Mouse (Mus musculus) brain, embryonic 14.5 days (tissue): ENCODE measurements around the gene Ccdc84. TPM values are rescaled to one million over a fixed set of nuclear protein-coding genes. Genes with fewer than 3 reads are reported as not detected.
A peak's percentile ranks its signal among the peaks of the same experiment; 100 is the strongest.
"Not testable (repeated sequence)": the region's sequence is repeated elsewhere in the genome, so short reads cannot be mapped to it uniquely, and the experiment has no call there.

Experiments
- DNase-seq: peaks from one replicate; pipeline ENCODE4 v3.0.0-alpha.2; 2011; ENCODE audit warnings: low read depth
- CTCF ChIP-seq: fragments of 200-500 bp; IDR thresholded peaks from 2 replicates; pipeline ENCODE4 v1.5.1; 2012; ENCODE audit warnings: inconsistent platforms, mild to moderate bottlenecking, moderate library complexity, borderline replicate concordance; ENCODE audit not compliant: insufficient read depth, insufficient read length; ENCODE audit errors: extremely low read depth
- POLR2A ChIP-seq: fragments of 200-500 bp; IDR thresholded peaks from 2 replicates; pipeline ENCODE4 v1.6.1; 2012; ENCODE audit warnings: mild to moderate bottlenecking, inconsistent platforms, borderline replicate concordance; ENCODE audit not compliant: poor library complexity, insufficient read depth, insufficient read length, severe bottlenecking; ENCODE audit errors: extremely low read depth
- polyA plus RNA-seq: library from polyadenylated mRNA; depleted of rRNA; stranded (reverse); fragments of >200 nt; gene quantifications from 2 replicates; pipeline ENCODE4 v1.2.3, GENCODE M21; 2012; rRNA removed

Gene Ccdc84
- 47.1 and 59.9 TPM in 2 replicates for polyA plus RNA-seq

DNA sequence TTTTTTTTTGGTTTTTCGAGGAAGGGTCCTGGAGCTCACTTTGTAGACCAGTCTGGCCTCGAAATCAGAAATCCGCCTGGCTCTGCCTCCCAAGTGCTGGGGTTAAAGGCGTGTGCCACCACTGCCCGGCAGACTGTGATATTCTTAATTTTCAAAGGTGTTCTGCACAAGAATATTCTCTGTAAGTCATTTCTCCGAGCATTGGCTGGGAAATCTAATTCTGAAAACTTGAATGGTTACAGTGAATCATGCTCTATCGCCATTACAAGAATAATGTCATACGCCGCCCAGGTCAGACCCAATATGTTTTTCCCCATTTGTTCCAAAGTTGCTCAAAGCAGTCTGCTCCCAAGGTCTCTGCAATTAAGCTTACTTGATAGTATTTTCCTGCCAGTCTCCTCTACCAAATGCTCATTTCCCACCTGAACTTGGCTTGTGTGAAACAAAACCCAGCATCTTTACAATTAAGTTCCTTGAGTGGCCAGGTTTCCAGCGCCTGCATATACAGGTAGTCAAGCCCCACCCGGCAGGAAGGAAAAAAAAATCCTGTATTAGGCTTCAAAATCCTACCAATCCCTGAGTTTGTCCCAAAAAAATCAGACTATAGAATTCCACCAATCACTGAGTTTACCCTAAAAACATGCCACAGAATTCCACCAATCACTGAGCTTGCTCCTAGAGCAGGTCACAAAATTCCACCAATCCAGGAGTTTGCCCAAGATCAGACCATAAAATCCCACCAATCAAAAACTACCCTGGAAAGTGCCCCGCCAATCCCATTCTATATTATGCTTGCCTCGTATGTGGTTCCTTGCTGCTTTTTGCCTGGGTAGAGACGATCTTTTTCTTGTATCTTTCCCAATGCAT, at the start of gene Ccdc84:
Gene Ccdc84, minus strand, starts transcription at position 51 of the 867 bp plus-strand sequence.
- peak; percentile 31 for DNase-seq
- TF ChIP-seq CTCF (no peak), POLR2A (no peak)

DNA sequence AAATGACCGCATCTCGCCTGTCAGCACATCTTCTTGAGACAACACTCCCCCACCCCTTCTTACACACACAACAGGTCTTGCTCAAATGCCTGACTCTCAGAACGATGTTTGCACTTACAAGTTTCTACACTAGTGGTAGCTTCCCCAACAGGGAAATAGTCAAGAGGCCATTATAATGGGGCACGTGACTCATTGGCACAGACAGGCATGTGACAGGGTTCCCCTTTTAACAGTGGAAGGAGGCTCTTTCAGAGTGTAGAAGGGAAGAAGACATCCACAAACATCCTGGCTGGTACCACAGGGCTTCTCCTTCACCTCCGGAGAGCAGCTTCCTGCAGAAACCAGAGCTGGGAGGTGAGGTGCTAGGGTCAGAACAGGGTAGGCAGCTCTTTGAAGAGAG, 43.6 kb upstream of the Ccdc84 start:
- no peak for TF ChIP-seq POLR2A
- no peak for TF ChIP-seq CTCF
- no peak for DNase-seq

DNA sequence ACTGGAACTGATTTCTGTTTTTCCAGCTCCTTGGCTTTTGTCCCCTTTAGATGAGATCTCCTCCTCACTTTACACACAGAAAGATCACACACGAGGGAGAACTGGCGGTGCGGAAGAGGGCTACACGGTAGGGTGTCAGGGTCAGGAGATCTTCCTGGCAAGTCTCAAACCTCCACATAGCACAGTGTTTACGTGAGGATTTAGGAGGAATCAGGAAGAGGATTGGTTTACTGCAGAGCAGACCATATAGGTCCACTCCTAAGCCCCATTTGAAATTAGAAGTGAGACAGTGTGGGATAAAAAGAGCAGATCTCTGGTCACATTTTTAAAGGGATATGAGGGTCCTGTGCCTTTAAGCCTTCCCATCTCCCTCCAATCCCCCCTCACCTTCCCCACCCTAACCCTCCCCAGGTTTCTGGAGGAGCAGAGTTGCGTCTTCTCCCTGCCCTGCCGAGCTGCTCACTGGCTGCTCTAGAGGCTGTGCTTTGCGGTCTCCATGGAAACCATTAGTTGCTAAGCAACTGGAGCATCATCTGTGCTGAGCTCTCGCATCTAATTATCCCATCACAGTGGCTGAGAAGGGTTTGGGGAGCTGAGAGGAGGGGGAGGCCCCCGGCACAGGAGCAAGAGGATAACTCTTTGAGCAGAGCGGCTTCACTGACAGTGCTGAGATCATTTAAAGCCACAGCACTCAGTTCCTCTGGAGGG, 38.8 kb upstream of the Ccdc84 start:
- peak; percentile 100 for DNase-seq
- no peak for TF ChIP-seq CTCF

DNA sequence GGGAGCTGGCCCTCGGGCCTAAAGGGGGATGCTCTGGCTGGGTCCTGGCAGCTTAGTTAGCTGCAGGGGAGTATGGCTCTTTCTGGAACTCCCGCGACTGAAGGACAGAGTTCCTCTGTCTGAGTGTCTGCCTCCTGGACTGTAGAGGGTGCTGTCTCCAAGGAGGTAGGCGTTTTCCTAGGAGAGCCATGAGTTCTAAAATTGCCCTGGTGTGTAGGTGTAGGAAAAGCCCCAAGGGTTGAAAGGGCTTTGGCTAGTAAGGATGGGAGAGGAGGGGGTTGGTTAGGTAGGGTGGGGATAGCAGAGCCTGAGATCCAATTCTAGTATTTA, 36.5 kb upstream of the Ccdc84 start, which contains the start of gene Upk2:
Gene Upk2, minus strand, starts transcription at position 86 of the 330 bp plus-strand sequence.
- DNase-seq: peak; percentile 17
- TF ChIP-seq CTCF (peak; percentile 39; the same call in 1 of the 2 replicates), POLR2A (no peak)

DNA sequence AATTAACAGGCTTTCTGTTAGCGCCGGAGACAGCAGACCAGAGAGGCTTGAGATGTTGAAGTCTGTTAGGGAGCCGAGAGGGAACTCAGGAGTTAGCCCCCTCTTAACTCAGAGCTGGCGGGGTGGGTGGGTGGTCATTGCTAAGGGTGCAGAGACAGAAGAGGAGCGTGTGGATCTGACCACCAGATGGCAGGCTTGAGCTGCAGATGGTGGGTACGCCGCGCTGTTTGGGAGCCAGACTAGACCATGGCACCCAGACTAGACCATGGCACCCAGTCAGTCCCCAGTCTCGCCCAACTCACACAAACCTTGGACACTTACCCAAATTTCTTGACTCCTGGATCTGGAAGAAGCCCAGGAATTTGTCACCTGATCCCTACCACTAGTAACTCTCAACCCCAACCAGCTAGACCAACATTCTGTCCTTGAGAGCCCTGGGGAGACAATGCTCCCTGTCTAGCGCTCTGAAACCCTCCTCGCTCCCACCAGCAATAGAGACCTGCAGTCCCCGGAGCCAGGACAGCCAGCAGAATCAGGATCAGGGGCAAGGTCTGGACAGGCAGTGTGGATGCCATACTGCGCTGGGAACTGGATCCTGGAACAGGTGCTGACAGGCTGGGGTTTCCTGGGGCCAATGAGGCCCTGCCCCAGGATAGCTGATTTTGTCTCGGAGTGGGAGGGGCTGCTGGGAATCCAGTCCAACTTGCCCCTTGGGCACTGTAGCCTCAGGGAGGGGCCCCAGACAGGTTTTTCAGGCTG, 35.9 kb upstream of the Ccdc84 start:
- TF ChIP-seq CTCF (peak; percentile 99), POLR2A (no peak)
- DNase-seq: peak; percentile 89

DNA sequence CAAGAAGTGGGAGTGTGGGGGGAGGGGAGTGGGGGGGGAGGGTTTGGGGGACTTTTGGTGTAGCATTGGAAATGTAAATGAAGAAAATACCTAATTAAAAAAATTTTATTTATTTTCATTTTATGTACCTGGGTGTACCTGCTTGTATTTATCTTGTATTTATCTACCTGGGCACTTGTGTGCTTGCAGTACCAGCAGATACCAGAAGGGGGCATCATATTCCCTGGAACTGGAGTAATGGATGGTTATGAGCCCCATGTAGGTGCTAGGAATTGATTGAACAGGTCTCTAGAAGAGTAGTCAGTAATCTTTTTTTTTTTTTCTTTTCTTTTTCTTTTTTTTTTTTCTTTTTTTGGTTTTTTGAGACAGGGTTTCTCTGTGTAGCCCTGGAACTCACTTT, 32.0 kb upstream of the Ccdc84 start:
- DNase-seq: no peak
- TF ChIP-seq CTCF: peak; percentile 39; the same call in 1 of the 2 replicates
- TF ChIP-seq POLR2A: no peak

DNA sequence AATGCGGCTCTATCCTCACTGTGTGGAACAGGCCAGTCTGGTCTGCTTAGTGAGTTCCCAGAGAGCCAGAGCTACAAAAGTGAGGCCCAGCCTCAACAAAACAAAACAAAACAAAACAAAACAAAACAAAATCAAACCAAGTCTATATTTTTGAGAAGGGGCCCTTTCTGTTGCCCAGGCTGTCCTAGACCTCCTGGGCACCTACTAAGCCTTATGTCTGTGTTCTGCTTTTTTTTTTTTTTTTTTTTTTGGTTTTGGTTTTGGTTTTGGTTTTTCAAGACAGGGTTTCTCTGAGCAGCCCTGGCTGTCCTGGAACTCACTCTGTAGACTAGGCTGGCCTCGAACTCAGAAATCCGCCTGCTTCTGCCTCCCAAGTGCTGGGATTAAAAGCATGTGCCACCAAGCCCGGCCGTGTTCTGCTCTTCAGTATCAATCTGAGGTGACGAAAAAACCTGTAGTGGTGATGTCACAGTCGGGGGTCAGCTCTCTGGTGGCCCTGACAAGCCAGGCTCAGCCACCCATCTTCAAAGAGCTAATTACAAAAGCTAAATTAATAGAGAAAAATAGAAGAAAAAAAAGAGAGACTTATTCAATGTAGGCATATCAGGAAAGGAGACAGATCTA, 26.1 kb upstream of the Ccdc84 start:
- DNase-seq: not testable (repeated sequence)

DNA sequence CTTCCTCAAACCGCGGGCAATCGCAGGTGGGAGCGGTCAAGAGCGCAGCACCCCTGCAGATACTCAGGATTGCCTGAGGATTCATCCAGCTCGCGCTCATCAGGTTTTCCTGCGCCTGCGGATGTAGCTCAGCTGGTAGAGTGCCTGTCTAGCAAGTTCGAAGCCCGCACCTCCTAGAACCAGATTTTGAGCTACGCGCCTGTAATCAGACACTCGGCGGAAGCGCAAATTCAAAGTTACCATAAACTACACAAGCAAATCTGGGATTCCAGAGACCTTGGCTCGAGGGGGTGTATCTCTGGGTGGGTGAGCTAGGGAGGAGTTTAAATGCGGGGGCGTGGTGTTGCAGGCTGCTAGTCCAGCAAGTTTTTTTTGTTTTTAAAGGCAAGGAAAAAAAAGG, 22.6 kb upstream of the Ccdc84 start, which contains the start of gene Foxr1:
Gene Foxr1, minus strand, starts transcription at position 176 of the 400 bp plus-strand sequence.
- TF ChIP-seq CTCF (no peak), POLR2A (no peak)
- no peak for DNase-seq

DNA sequence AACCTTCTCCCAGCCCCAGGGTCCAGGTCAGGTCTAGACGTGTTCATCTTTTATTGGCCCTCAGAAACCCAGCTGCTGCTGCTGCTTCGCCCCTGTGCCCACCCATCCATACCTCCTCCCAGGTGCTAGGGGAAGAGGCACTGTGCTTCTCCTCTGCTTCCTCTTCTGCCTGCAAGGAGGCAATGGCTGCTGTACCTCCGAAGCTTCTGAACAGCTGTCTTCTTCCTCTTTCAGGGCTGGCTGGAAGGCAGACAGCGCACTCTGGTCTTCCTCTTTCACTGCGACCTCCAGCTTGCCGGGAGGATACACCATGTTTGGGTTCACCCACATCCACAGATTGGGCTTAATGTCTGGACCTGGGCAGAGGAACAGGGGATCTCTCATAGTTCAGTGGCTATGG, 17.4 kb upstream of the Ccdc84 start:
- DNase-seq: no peak
- no peak for TF ChIP-seq POLR2A
- no peak for TF ChIP-seq CTCF

DNA sequence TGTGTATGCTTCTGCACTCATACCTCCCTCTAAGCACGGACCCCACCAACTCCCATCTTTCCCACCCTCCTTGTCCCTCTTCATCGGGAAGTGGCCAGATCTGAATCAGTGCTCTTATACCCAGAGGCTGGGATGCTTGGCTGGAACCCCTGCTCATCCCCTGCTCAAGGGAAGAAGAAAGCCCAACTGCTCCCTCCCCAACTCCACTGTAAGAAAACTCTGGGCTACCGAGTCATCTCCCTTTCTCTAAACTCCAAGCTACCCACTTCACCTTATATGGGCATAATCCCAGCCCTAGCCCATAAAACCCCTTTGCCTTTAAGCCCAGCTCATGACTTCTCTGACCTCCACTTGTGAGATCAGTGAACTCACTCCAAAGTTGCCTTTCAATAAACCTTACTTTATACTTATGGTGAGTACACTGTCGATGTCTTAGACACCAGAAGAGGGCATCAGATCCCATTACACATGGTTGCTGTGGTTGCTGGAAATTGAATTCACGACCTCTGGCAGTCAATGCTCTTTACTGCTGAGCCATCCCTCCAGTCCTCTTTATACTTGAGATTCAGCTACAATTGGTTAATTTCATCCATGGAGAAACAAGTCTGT, 14.3 kb upstream of the Ccdc84 start:
- TF ChIP-seq CTCF (no peak), POLR2A (no peak)
- DNase-seq: no peak

DNA sequence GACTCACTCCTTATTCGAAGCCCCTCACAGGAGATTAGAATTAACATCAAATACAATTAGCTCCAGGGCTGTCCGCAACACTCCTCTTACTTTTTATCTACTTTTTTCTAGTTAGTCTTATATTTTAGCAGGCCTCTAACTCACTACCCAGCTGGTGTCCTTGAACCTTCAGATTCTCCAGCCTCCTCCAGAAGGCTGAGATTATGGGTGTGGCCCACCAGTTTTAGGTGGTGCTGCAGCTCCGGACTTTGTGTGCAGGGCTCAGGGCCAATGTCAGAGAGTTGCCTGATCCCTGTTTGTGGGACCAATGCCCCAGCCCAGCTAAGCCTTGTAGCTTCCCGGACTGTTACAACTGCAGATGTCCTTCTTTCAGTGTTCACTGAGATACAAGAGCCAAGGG, 5.2 kb upstream of the Ccdc84 start:
- TF ChIP-seq CTCF (no peak), POLR2A (no peak)
- no peak for DNase-seq
